Mouse (Mus musculus) heart, embryonic 16.5 days (tissue): ENCODE data around the gene Gm20388. TPM values are rescaled to one million over a fixed set of nuclear protein-coding genes. Genes with fewer than 3 reads are reported as not detected.

ENCODE experiments used
- ATAC-seq: fragments of 200-750 bp; cut with Nextera tagmentation; replicated peaks from 2 replicates; pipeline ENCODE4 v1.8.0; 2017; ENCODE audit warnings: moderate number of reproducible peaks; ENCODE audit not compliant: insufficient read depth, low FRiP score; ENCODE audit errors: extremely low read depth
- H3K27ac ChIP-seq: fragments of 300-500 bp; sonication (generic); 2 replicates; pipeline ENCODE4 v1.5.1; 2014; ENCODE audit warnings: mild to moderate bottlenecking, low read length, control low read depth, moderate library complexity
- H3K27me3 ChIP-seq: fragments of 300-500 bp; sonication (generic); 2 replicates; pipeline ENCODE4 v1.6.1; 2014; ENCODE audit warnings: low read length, mixed read lengths; ENCODE audit not compliant: control insufficient read depth, insufficient read depth
- H3K36me3 ChIP-seq: fragments of 300-500 bp; sonication (generic); 2 replicates; pipeline ENCODE4 v1.6.1; 2014; ENCODE audit not compliant: control insufficient read depth, insufficient read depth
- H3K4me1 ChIP-seq: fragments of 300-500 bp; sonication (generic); 2 replicates; pipeline ENCODE4 v1.6.1; 2014; ENCODE audit warnings: low read length, mixed read lengths; ENCODE audit not compliant: control insufficient read depth, insufficient read depth
- H3K4me2 ChIP-seq: fragments of 300-500 bp; sonication (generic); 2 replicates; pipeline ENCODE4 v1.6.1; 2014; ENCODE audit warnings: low read depth, mild to moderate bottlenecking, control low read depth, low read length
- H3K4me3 ChIP-seq: fragments of 300-500 bp; sonication (generic); 2 replicates; pipeline ENCODE4 v1.5.1; 2014; ENCODE audit warnings: mild to moderate bottlenecking, control low read depth, low read length
- H3K9ac ChIP-seq: fragments of 300-500 bp; sonication (generic); 2 replicates; pipeline ENCODE4 v1.6.1; 2014; ENCODE audit warnings: low read length, control low read depth
- H3K9me3 ChIP-seq: fragments of 300-500 bp; sonication (generic); replicated peaks from 2 replicates; pipeline ENCODE4 v1.6.1; 2016; ENCODE audit warnings: low read length; ENCODE audit not compliant: control insufficient read depth
- WGBS: fragments of 180-500 bp; shearing (Covaris S2); extraction: QIAGEN DNeasy Blood & Tissue Kit; methylation state at CpG from one replicate; pipeline ENCODE4 v1.1.7; 2014; 5-methylcytosine and 5-hydroxymethylcytosine counted together
- polyA plus RNA-seq: library from polyadenylated mRNA; unstranded; fragments of >200 nt; fragmentation: Nextera tagmentation; extraction: Ambion mirVana; gene quantifications from 2 replicates; pipeline ENCODE4 v1.2.1, GENCODE M21; 2015

Gene Gm20388
- polyA plus RNA-seq, 1 experiment from 2014 or later = 4.5 TPM

DNA sequence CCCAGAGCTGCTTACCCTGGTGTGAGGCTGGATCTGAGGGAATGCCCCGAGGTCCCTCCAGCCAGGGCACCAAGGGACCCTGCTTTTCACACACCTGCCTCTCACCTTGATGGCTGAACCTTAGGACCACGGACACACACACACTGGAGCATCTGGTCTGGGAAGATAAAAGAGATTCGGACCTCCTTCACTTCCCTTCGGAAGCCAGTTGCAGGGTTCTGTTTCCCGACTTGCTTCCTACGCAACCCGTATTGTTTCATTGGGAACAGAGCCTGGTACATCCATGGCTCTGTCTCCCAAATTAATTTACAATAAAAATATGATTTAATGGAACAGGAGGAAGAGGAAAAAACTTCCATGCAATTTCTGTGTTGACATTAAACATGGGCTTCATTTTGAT, 966.4 kb downstream of the Gm20388 start:
- Histone ChIP-seq H3K27me3 (peaks cover 50% of the 10 kb centered on the region), H3K36me3 (no peaks in the 10 kb centered on the region), H3K9ac (no peak overlapping the region), H3K9me3 (no peaks in the 10 kb centered on the region), H3K4me3 (no peak overlapping the region), H3K4me2 (no peak overlapping the region), H3K4me1 (no peaks in the 10 kb centered on the region), H3K27ac (no peak overlapping the region)
- no peak for ATAC-seq
- 66% methylated on average over 7 of the region's 7 CpGs for WGBS

GRCm38 (mm10) chr8:120879928-120880327, 969.3 kb downstream of the Gm20388 start:
- no peaks in the 10 kb centered on the region for H3K9me3 ChIP-seq
- H3K9ac ChIP-seq = no peak overlapping the region
- no peak overlapping the region for H3K27ac ChIP-seq
- 57% methylated on average over 6 of the region's 6 CpGs for WGBS
- peaks cover 77% of the 10 kb centered on the region for H3K27me3 ChIP-seq
- no peak overlapping the region for H3K4me2 ChIP-seq
- H3K4me3 ChIP-seq = no peak overlapping the region
- no peak for ATAC-seq
- H3K36me3 ChIP-seq = no peaks in the 10 kb centered on the region
- no peaks in the 10 kb centered on the region for H3K4me1 ChIP-seq

GRCm38 (mm10) chr8:120881634-120882033, 971.0 kb downstream of the Gm20388 start:
- H3K4me3 ChIP-seq = no peak overlapping the region
- H3K4me1 ChIP-seq = no peaks in the 10 kb centered on the region
- H3K27me3 ChIP-seq = peaks cover 83% of the 10 kb centered on the region
- 66% methylated on average over 10 of the region's 10 CpGs for WGBS
- no peak for ATAC-seq
- H3K9me3 ChIP-seq = no peaks in the 10 kb centered on the region
- H3K27ac ChIP-seq = no peak overlapping the region
- H3K9ac ChIP-seq = no peak overlapping the region
- H3K36me3 ChIP-seq = no peaks in the 10 kb centered on the region
- no peak overlapping the region for H3K4me2 ChIP-seq

DNA sequence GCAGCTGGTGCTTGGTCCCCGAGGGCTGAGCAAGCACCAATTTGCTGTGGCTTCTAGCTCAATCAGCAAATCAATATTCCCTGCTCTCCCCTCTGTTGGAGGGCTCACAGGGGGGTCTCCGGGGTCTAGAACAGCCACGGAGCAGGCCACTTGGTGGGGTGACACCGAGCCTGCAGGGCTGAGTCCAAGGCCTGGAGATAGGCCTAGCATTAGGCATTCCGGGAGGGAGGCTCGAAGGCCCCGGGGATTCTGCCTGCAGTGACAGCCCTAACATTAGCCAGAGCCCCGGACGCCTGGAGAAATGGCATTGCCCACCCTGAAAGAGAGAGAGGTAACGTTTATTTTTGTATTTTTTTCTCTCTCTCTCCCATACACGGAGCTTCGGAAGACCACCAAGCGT, 972.0 kb downstream of the Gm20388 start:
- no peak overlapping the region for H3K4me2 ChIP-seq
- no peaks in the 10 kb centered on the region for H3K36me3 ChIP-seq
- no peak overlapping the region for H3K27ac ChIP-seq
- ATAC-seq = no peak
- H3K9ac ChIP-seq = no peak overlapping the region
- H3K4me1 ChIP-seq = no peaks in the 10 kb centered on the region
- no peaks in the 10 kb centered on the region for H3K9me3 ChIP-seq
- H3K4me3 ChIP-seq = no peak overlapping the region
- 20% methylated on average over 13 of the region's 13 CpGs for WGBS
- peaks cover 89% of the 10 kb centered on the region for H3K27me3 ChIP-seq

- H3K27ac ChIP-seq = no peak overlapping the region
- no peak overlapping the region; the same call in 1 of the 2 replicates for H3K4me3 ChIP-seq
- WGBS = 8% methylated on average over 25 of the region's 25 CpGs
- no peak overlapping the region; the same call in 1 of the 2 replicates for H3K4me2 ChIP-seq
- H3K9me3 ChIP-seq = no peaks in the 10 kb centered on the region
- no peak overlapping the region for H3K9ac ChIP-seq
- peaks cover 92% of the 10 kb centered on the region for H3K27me3 ChIP-seq
- no peaks in the 10 kb centered on the region for H3K4me1 ChIP-seq
- no peaks in the 10 kb centered on the region for H3K36me3 ChIP-seq
- ATAC-seq = no peak
Measured at GRCm38 (mm10) chr8:120883369-120883768, 972.7 kb downstream of the Gm20388 start.

GRCm38 (mm10) chr8:120883853-120884252, 973.2 kb downstream of the Gm20388 start:
- Histone ChIP-seq H3K4me2 (no peak overlapping the region), H3K4me1 (no peaks in the 10 kb centered on the region), H3K36me3 (no peaks in the 10 kb centered on the region), H3K27ac (no peak overlapping the region), H3K9me3 (no peaks in the 10 kb centered on the region), H3K4me3 (no peak overlapping the region), H3K27me3 (peaks cover 92% of the 10 kb centered on the region), H3K9ac (no peak overlapping the region)
- no peak for ATAC-seq
- WGBS = 13% methylated on average over 15 of the region's 15 CpGs

GRCm38 (mm10) chr8:120884881-120885280, 974.2 kb downstream of the Gm20388 start:
- Histone ChIP-seq H3K4me3 (no peak overlapping the region), H3K27me3 (peaks cover 95% of the 10 kb centered on the region), H3K9ac (no peak overlapping the region), H3K36me3 (no peaks in the 10 kb centered on the region), H3K4me1 (no peaks in the 10 kb centered on the region), H3K4me2 (no peak overlapping the region), H3K9me3 (no peaks in the 10 kb centered on the region), H3K27ac (no peak overlapping the region)
- 36% methylated on average over 13 of the region's 13 CpGs for WGBS
- ATAC-seq = no peak

- H3K4me3 ChIP-seq = no peak overlapping the region
- no peak overlapping the region for H3K9ac ChIP-seq
- ATAC-seq = no peak
- no peak overlapping the region for H3K27ac ChIP-seq
- 3% methylated on average over 10 of the region's 10 CpGs for WGBS
- H3K36me3 ChIP-seq = no peaks in the 10 kb centered on the region
- H3K4me1 ChIP-seq = no peaks in the 10 kb centered on the region
- peaks cover 91% of the 10 kb centered on the region for H3K27me3 ChIP-seq
- H3K9me3 ChIP-seq = no peaks in the 10 kb centered on the region
- no peak overlapping the region for H3K4me2 ChIP-seq
Measured at GRCm38 (mm10) chr8:120887254-120887653, 976.6 kb downstream of the Gm20388 start.

DNA sequence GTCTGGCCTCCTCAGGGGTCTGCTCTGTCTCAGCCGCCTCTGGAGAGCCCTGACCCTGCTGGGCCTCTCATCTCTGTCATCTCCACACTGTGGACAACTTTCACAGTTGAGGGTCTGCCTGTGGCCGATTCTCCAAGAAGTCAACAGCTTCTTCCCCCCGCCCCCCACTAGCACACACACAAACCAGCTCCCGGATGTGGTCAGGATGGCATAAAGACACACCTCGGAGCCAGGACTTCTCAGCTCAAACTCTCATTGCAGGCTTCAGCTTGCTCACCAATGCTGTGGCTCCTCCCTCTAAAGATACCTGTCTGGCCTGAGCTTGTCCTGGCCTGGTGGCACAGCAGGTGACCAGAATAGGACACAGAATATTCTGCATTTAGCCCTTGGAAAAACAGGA, 977.4 kb downstream of the Gm20388 start:
- H3K9me3 ChIP-seq = no peaks in the 10 kb centered on the region

GRCm38 (mm10) chr8:120889189-120889588, 978.5 kb downstream of the Gm20388 start:
- WGBS = 73% methylated on average over 4 of the region's 4 CpGs
- Histone ChIP-seq H3K9me3 (no peaks in the 10 kb centered on the region), H3K27me3 (peaks cover 92% of the 10 kb centered on the region), H3K4me3 (no peak overlapping the region), H3K4me1 (no peaks in the 10 kb centered on the region), H3K36me3 (no peaks in the 10 kb centered on the region), H3K27ac (no peak overlapping the region), H3K9ac (no peak overlapping the region), H3K4me2 (no peak overlapping the region)
- no peak for ATAC-seq

More for the DNA sequence above, 977.4 kb downstream of the Gm20388 start:
- H3K4me3 ChIP-seq = no peak overlapping the region
- H3K9ac ChIP-seq = no peak overlapping the region
- H3K27ac ChIP-seq = no peak overlapping the region
- ATAC-seq = no peak
- H3K36me3 ChIP-seq = no peaks in the 10 kb centered on the region
- H3K4me1 ChIP-seq = no peaks in the 10 kb centered on the region
- H3K4me2 ChIP-seq = no peak overlapping the region
- WGBS = 5% methylated on average over 5 of the region's 5 CpGs
- peaks cover 91% of the 10 kb centered on the region for H3K27me3 ChIP-seq
